Mouse (Mus musculus): ENCODE measurements at regions not wholly inside any gene's neighbourhood (a gene's known extent, or its start where the extent isn't known, plus 50 kb on each side); places are given as distances from the start of the nearest gene placed in this dataset.
A peak's percentile ranks its signal among the peaks of the same experiment; 100 is the strongest.

- DNase-seq: no peak
These were observed 57.8 kb downstream of the Lsm3 start for GRCm38 (mm10) chr6:91573487-91573886.

DNA sequence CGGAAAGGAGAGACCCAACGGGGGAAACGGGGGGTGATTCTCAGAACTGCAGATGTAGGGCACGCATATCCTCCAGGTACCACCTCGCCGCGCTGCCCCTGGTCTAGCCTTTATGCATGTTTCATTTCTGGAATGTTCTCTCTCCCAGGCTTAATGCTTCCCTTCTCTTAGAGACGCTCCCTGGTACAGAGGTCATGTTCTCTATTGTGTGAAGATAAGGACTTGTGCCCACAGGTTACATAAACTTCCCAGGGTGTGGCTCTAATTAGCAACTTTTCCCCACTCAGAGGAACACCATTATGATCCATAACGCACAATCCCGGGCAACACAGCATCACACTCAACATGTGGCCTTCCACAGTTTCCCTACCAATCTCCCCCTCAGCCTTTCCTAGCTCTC is 58.7 kb downstream of the Lsm3 start:
- no peak for DNase-seq

- peak; percentile 83 for DNase-seq
These were observed 60.1 kb downstream of the Lsm3 start for GRCm38 (mm10) chr6:91575662-91576364.

DNA sequence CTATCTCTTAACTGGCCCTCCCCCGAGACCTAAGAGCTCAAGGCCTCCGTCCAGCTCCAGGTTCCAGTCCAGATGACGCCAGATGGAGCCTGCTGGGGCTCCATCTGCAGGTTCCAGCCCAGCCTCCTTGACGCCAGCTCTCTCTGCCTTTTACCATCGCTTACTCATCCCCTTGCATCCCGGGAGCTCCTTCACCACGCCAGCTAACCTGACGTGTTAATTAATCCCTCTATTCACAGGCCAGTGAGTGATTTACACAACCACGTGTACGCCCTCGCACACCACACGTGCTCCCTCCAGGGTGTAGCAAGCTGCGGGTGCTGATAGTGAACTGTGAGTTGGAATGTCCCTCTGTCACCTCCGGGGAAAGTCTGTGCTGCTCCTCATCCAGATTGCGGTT is 61.2 kb downstream of the Lsm3 start:
- peak; percentile 19 for DNase-seq

GRCm38 (mm10) chr6:91579666-91580065 is 63.9 kb downstream of the Lsm3 start:
- DNase-seq: no peak

DNA sequence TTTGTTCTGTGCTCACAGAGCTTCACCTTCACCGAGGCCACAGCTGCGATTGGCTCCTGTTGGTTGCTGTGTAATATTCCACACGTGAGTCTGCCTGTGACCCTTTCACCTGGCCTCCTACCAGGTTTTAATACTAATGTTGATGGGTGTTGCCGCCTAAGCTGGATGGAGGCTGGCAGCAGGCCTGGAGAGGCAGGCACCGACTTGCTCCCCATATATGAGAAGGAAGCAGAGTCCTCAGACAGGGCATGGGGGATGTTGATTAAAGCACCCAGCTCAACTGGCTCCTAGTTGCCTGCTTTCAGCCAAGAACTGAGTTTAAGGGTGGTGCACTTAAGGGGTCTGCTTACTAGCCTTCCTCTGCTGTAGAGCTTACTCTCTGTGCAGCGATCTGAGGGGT is 64.9 kb downstream of the Lsm3 start:
- DNase-seq: peak; percentile 39

GRCm38 (mm10) chr6:91582338-91582737 is 66.6 kb downstream of the Lsm3 start:
- peak; percentile 90 for DNase-seq

- peak; percentile 89 for DNase-seq
These were observed 67.6 kb downstream of the Lsm3 start for GRCm38 (mm10) chr6:91583346-91583745.

- peak; percentile 73 for DNase-seq
These were observed 69.8 kb downstream of the Lsm3 start for GRCm38 (mm10) chr6:91585543-91585942.

DNA sequence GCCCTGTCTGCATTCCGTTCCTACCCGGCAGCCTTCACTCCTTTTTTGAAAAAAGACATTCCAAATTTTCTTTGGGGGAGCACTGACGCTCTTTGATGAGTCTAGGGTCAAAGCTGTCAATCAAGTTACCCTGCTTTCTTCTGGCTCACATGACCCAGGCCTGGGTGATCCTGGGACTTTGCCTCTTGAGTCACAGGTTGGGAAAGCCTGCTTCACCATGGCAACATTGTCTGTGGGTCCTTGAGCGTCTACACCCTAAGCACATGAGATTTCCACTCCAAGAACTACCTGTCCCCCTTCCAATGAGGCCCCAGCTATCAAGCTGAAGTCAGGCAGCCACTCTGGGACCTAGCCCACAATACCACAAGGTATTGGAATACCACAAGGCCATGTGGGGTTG is 73.5 kb downstream of the Lsm3 start:
- peak; percentile 79 for DNase-seq

GRCm38 (mm10) chr6:91590395-91590794 is 74.7 kb downstream of the Lsm3 start:
- DNase-seq: no peak

- peak; percentile 75 for DNase-seq
These were observed 75.3 kb downstream of the Lsm3 start for GRCm38 (mm10) chr6:91590806-91591571.

DNA sequence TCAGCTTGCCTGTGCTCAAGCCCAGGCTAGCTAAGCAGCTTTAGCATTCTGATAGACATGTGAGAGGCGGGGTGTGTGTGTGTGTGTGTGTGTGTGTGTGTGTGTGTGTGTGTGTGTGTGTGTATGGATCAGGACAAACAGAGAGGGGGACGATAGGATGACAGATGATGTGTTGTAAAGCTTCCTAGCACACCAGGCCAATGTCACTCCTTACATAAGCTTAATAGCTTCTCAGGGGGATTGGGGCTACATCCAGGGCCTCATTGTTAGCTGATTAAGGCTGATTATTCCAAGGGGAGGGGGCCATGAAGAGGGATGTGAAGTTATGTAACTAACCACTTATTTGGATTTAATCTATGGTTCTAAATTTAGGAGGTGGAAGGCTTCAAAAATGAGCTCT is 76.9 kb downstream of the Lsm3 start:
- DNase-seq: no peak

DNA sequence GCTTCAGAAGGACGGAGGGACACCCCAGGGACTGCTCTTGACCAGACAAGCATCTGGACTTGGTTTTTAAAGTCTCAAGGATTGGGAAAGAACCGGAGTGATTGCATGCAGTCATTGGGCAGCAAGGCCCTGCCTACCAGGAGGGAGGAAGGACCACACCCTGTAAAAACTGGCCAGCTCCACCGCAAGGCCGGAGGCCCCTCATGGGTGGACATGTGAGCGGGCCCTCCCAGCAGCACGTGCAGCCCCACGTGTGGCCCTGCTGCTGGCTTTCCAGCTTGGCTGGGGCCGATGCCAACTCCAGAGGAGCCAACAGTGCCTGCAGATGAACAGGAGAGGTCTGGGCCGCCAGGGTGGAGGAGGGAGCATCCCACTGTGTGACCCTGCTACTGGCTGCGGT is 83.2 kb downstream of the Lsm3 start:
- peak; percentile 98 for DNase-seq

GRCm38 (mm10) chr6:91600116-91600515 is 83.7 kb upstream of the Slc6a6 start:
- no peak for DNase-seq

DNA sequence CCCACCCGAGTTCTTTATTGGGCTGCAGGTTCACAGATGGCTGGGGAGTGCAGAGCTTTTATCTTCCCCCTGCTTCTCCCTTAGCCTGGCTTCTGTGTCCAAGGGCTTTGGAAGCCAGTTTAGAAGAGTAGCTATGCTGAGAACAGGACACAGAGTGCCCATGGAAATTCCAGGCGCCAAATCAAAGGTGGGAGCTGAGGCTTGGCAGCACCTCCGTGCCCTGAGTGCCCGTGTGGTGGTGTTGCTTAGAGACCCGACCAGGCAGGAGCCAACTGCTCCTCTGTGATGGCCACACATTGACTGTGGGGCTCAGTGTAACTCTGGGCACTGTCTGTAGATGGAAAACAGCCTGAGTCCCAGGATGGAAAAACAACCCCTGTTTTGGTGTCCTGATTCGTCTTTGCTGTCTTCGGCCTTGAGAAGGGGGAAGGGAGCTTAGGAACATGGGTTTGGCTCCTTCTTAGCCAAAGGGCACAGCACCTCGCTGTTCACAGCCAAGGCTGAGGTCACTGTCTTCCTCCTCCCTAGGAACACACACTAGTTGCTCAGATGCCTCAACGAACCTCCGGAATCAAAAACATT is 77.1 kb upstream of the Slc6a6 start:
- no peak for DNase-seq

GRCm38 (mm10) chr6:91607613-91608272 is 76.1 kb upstream of the Slc6a6 start:
- peak; percentile 30 for DNase-seq

DNA sequence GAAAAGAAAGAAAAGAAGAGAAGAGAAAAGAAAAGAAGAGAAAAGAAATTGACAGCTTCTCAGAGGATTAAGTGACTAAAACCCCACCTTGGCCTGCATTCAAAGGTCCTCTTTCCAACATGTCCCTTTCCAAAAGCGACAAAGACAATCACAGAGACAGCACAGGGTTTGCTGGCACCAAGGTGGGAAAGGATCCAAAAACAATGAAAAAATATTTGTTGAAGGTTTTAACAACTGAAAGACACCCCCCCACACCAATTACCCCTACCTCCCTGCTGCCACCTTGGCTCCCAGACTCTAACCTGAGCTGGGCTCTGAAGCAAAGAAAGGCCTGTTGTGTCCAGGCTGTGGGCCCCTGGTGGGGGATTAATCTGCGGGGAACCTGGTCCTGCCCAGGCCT is 74.2 kb upstream of the Slc6a6 start:
- DNase-seq: no peak

DNA sequence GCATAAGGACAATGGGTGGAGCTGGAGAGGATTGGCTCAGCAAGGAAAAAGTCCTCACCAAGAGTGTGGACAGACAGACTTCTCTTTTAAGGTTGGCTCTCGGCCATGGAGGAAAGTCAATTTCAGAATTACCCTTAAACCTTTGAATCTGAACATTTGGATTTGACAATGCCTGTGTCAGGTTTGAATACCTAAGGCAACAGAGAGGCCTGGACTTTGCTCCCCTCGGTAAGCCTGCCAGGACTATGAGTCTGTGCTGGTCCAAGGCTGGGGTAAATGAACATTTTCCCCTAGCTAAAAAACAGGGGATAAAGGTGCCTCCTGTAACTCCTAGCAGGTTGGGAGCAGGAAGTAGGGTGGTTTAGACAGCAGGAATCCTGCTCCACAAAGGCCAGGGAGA is 68.8 kb upstream of the Slc6a6 start:
- peak; percentile 47 for DNase-seq

GRCm38 (mm10) chr6:91616541-91616940 is 67.3 kb upstream of the Slc6a6 start:
- peak; percentile 43 for DNase-seq

DNA sequence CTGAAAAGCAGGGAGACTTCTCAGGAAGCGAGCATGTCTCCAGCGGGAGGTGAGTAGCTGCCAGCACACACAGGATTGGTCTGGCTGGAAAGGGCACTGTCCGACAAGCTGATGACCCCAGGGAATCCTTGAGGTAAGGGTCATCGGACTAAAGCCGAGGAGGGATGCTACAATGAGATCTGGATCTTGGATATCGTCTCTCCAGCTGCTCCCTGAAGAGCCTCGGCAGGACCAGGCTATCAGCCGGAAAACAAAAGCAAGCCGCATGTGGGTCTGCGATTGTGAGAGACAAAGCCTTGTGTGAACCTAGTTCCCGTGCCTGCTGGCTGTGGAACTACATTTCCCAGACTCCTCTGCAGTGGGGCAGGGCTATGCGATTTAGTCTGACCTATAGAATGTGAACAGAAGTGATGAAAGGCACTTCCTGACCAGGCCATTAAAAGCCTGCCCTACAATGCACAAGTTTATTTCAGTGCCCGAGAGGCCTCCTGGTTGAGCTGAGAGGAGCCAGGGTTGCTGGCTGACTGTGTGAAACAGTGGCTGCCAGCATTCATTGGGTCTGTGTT is 66.7 kb upstream of the Slc6a6 start:
- peak; percentile 78 for DNase-seq

DNA sequence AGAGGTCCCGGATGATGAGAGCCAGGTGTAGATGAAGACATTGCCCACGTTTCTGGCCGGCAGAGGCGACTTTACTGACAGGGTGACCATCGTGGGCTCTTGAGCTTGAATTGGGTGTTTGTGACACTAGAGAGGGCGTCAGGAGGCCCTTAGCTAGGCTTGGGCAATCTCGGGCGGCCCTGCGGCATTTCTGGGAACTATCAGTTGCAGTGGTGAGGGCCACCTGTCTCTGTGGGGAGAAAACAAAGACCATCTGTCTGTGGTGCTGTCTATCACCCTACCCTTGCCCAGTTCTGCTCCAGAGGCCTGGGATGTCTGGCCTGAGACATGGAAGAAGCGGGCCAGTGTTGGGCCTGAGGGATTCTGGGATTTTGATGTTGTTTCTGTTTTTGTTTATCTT is 66.2 kb upstream of the Slc6a6 start:
- DNase-seq: peak; percentile 53

DNA sequence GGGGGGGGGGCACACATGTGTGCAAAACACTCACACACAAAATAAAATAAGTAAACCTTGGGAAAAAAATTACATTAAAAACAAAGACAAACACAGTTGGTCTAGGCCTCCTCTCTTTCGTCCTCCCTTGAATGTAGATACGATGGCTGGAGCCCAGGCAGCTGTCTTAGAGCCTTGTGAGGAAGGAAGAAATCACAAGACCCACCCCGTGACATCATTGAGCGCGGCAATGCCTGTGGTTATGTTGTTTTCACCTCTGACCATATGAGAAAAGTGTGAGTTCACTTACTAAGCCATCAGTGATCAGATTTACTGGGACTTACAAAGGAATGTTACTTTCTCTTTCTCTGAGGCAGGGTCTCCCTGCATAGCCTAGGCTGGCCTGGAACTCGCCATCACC is 64.8 kb upstream of the Slc6a6 start:
- peak; percentile 26 for DNase-seq
